Mouse (Mus musculus): ENCODE measurements around the gene Pdlim7. TPM values are rescaled to one million over a fixed set of nuclear protein-coding genes. Genes with fewer than 3 reads are reported as not detected.

Pdlim7 gene
- total RNA-seq, 2 experiments from 2014 or later = 544 to 627 TPM

- peak; percentile 47 for DNase-seq
Measured at GRCm38 (mm10) chr13:55486029-55486794, 27.3 kb downstream of the Pdlim7 start.

GRCm38 (mm10) chr13:55484520-55485088 lies 28.9 kb downstream of the Pdlim7 start:
- no peak for DNase-seq

GRCm38 (mm10) chr13:55483593-55483992 lies 29.9 kb downstream of the Pdlim7 start:
- DNase-seq = no peak

GRCm38 (mm10) chr13:55483071-55483470 lies 30.4 kb downstream of the Pdlim7 start:
- no peak for DNase-seq

- no peak for DNase-seq
Measured at GRCm38 (mm10) chr13:55482542-55482941, 30.9 kb downstream of the Pdlim7 start.

GRCm38 (mm10) chr13:55479929-55480328 lies 33.5 kb downstream of the Pdlim7 start:
- DNase-seq = no peak

- peak; percentile 29 for DNase-seq
Measured at GRCm38 (mm10) chr13:55479008-55479407, 34.5 kb downstream of the Pdlim7 start.

- DNase-seq = no peak
Measured at GRCm38 (mm10) chr13:55478036-55478435, 35.4 kb downstream of the Pdlim7 start.

- no peak for DNase-seq
Measured at GRCm38 (mm10) chr13:55477492-55477891, 36.0 kb downstream of the Pdlim7 start.

- DNase-seq = no peak
Measured at GRCm38 (mm10) chr13:55476256-55476655, 37.2 kb downstream of the Pdlim7 start.

- DNase-seq = no peak
Measured at GRCm38 (mm10) chr13:55475750-55476149, 37.7 kb downstream of the Pdlim7 start.

- DNase-seq = no peak
Measured at GRCm38 (mm10) chr13:55474621-55475069, 38.8 kb downstream of the Pdlim7 start.

- DNase-seq = no peak
Measured at GRCm38 (mm10) chr13:55473961-55474360, 39.5 kb downstream of the Pdlim7 start.

- DNase-seq = no peak
Measured at GRCm38 (mm10) chr13:55473076-55473831, 40.2 kb downstream of the Pdlim7 start.

GRCm38 (mm10) chr13:55472132-55473022 lies 41.1 kb downstream of the Pdlim7 start:
- no peak for DNase-seq

GRCm38 (mm10) chr13:55471819-55472131 lies 41.7 kb downstream of the Pdlim7 start:
- no peak for DNase-seq

- DNase-seq = peak; percentile 80
Measured at GRCm38 (mm10) chr13:55471156-55471818, 42.2 kb downstream of the Pdlim7 start.

- no peak for DNase-seq
Measured at GRCm38 (mm10) chr13:55470372-55470771, 43.1 kb downstream of the Pdlim7 start.

GRCm38 (mm10) chr13:55468851-55469560 lies 44.5 kb downstream of the Pdlim7 start:
- no peak for DNase-seq

- DNase-seq = no peak
Measured at GRCm38 (mm10) chr13:55465830-55466440, 47.5 kb downstream of the Pdlim7 start.
